Mouse (Mus musculus) layer of hippocampus, postnatal 25 days (tissue): Measurements from ENCODE around the gene Zfp212. TPM values are rescaled to one million over a fixed set of nuclear protein-coding genes. Genes with fewer than 3 reads are reported as not detected.
"Not testable (repeated sequence)": the region's sequence is repeated elsewhere in the genome, so short reads cannot be mapped to it uniquely, and the experiment has no call there.

ENCODE experiments used
- DNase-seq, 2 experiments: peaks; one replicate each; pipeline ENCODE4 v3.0.0; 2022; ENCODE audit warnings: mixed read lengths in 2 of 2, low spot score in 1 of 2; ENCODE audit errors: extremely low spot score in 1 of 2
- total RNA-seq, 2 experiments: library from RNA; stranded (reverse); gene quantifications; 2 replicates each; pipeline ENCODE4 v1.2.3; 2021

The Zfp212 gene
- total RNA-seq, 2 experiments from 2014 or later, result 17.0 to 17.3 TPM

GRCm38 (mm10) chr6:47919646-47920446, 430 bp upstream of the Zfp212 start:
- DNase-seq, result no peak

GRCm38 (mm10) chr6:47942461-47942860, 22.2 kb downstream of the Zfp212 start:
- no peak for DNase-seq

GRCm38 (mm10) chr6:47943021-47943691, 22.9 kb downstream of the Zfp212 start:
- peak; percentile 37 to 52 for DNase-seq

- no peak for DNase-seq
Measured at GRCm38 (mm10) chr6:47943721-47944120, 23.4 kb downstream of the Zfp212 start.

- no peak for DNase-seq
Measured at GRCm38 (mm10) chr6:47947388-47947787, 27.1 kb downstream of the Zfp212 start.

GRCm38 (mm10) chr6:47953191-47953726, 33.0 kb downstream of the Zfp212 start, which contains the start of gene Zfp956:
Zfp956 (plus strand) TSS chr6:47953390.
- DNase-seq, result peak; percentile 82 to 84

GRCm38 (mm10) chr6:47954425-47954824, 34.1 kb downstream of the Zfp212 start:
- no peak for DNase-seq

- DNase-seq, result no peak
Measured at GRCm38 (mm10) chr6:47957816-47958215, 37.5 kb downstream of the Zfp212 start.

- DNase-seq, result no peak
Measured at GRCm38 (mm10) chr6:47960685-47961421, 40.6 kb downstream of the Zfp212 start.

GRCm38 (mm10) chr6:47963051-47963450, 42.8 kb downstream of the Zfp212 start:
- DNase-seq, result no peak

GRCm38 (mm10) chr6:47968166-47968565, 47.9 kb downstream of the Zfp212 start:
- DNase-seq, result not testable (repeated sequence)

- no peak for DNase-seq
Measured at GRCm38 (mm10) chr6:47974599-47974998, 54.3 kb downstream of the Zfp212 start.

GRCm38 (mm10) chr6:47978897-47979368, 58.7 kb downstream of the Zfp212 start:
- DNase-seq, result peak; percentile 61 to 72

Other genes with a start within 250 kb of the Zfp212 start
- 10 to 100 TPM; 53.5 to 67.5 TPM for gene Pdia4, start 107.0 kb upstream of the Zfp212 start, total RNA-seq
- gene Zfp786, start 89.6 kb upstream of the Zfp212 start, total RNA-seq, result 1 to 10 TPM; 3.8 to 4.9 TPM
- 10 to 100 TPM; 18.5 to 23.5 TPM for gene Zfp398, start 84.8 kb upstream of the Zfp212 start, total RNA-seq
- 10 to 100 TPM; 15.3 to 17.1 TPM for gene Zfp282, start 43.3 kb upstream of the Zfp212 start, total RNA-seq
- gene Zfp956, start 32.9 kb downstream of the Zfp212 start, total RNA-seq, result 10 to 100 TPM; 19.3 to 22.6 TPM
- 10 to 100 TPM; 33.8 to 33.9 TPM for gene Zfp777, start 128.4 kb downstream of the Zfp212 start, total RNA-seq
- gene Zfp746, start 166.1 kb downstream of the Zfp212 start, total RNA-seq, result 10 to 100 TPM; 29.6 to 31.8 TPM